Mouse (Mus musculus) liver, adult 2 months (tissue): ENCODE results near the gene Wasl. TPM values are rescaled to one million over a fixed set of nuclear protein-coding genes. Genes with fewer than 3 reads are reported as not detected.

ENCODE experiments used
- DNase-seq: peaks from one replicate; pipeline ENCODE4 v3.0.0-alpha.2; 2011; ENCODE audit warnings: low read depth, low spot score; ENCODE audit errors: extremely low read depth
- H3K27ac ChIP-seq: fragments of 200-500 bp; replicated peaks from 2 replicates; pipeline ENCODE4 v1.5.1; 2012; ENCODE audit warnings: low read depth, mild to moderate bottlenecking, control low read depth, inconsistent platforms, low read length; ENCODE audit not compliant: insufficient read depth
- H3K27me3 ChIP-seq: fragments of 200-500 bp; 2 replicates; pipeline ENCODE4 v1.6.1; 2012; ENCODE audit warnings: mild to moderate bottlenecking, moderate library complexity, low read length, inconsistent platforms; ENCODE audit not compliant: control insufficient read depth, insufficient read depth
- H3K36me3 ChIP-seq: fragments of 200-500 bp; 2 replicates; pipeline ENCODE4 v1.6.1; 2012; ENCODE audit warnings: low read length, inconsistent platforms; ENCODE audit not compliant: control insufficient read depth, insufficient read depth
- H3K4me1 ChIP-seq: fragments of 200-500 bp; 2 replicates; pipeline ENCODE4 v1.6.1; 2011; ENCODE audit warnings: low read length; ENCODE audit not compliant: control insufficient read depth, insufficient read depth
- H3K4me3 ChIP-seq: fragments of 200-500 bp; 2 replicates; pipeline ENCODE4 v1.5.1; 2011; ENCODE audit warnings: low read depth, mild to moderate bottlenecking, control low read depth, low read length, moderate library complexity; ENCODE audit not compliant: insufficient read depth
- H3K79me2 ChIP-seq: fragments of 200-500 bp; 2 replicates; pipeline ENCODE4 v1.6.1; 2012; ENCODE audit warnings: inconsistent platforms, mild to moderate bottlenecking, low read length, moderate library complexity; ENCODE audit not compliant: control insufficient read depth, insufficient read depth
- H3K9ac ChIP-seq: fragments of 200-500 bp; 2 replicates; pipeline ENCODE4 v1.6.1; 2012; ENCODE audit warnings: low read depth, mild to moderate bottlenecking, control low read depth, inconsistent platforms, low read length
- CTCF ChIP-seq: fragments of 200-500 bp; IDR thresholded peaks from 2 replicates; pipeline ENCODE4 v1.5.1; 2011; ENCODE audit warnings: low read depth, low read length, control low read depth
- POLR2A ChIP-seq: fragments of 200-500 bp; IDR thresholded peaks from 2 replicates; pipeline ENCODE4 v1.6.1; 2011; ENCODE audit warnings: low read length, control low read depth; ENCODE audit not compliant: insufficient read depth; ENCODE audit errors: extremely low read depth
- WGBS: fragments of 180-500 bp; shearing (Covaris S2); methylation state at CpG from one replicate; pipeline ENCODE4 v1.1.7; 2018; 5-methylcytosine and 5-hydroxymethylcytosine counted together
- polyA plus RNA-seq: library from polyadenylated mRNA; depleted of rRNA; stranded (reverse); fragments of >200 nt; gene quantifications from 2 replicates; pipeline ENCODE4 v1.2.3, GENCODE M21; 2012
- total RNA-seq: library from RNA; depleted of rRNA; stranded (reverse); fragments of >200 nt; gene quantifications from 2 replicates; pipeline ENCODE4 v1.2.3, GENCODE M21; 2014

Gene Wasl
- total and polyA plus RNA-seq, 2 experiments = 29.4 to 36.9 TPM

- 20% methylated on average over 3 of the region's 3 CpGs for WGBS
These were observed 62.5 kb downstream of the Wasl start for GRCm38 (mm10) chr6:24602351-24602750.

GRCm38 (mm10) chr6:24601668-24602067, 63.1 kb downstream of the Wasl start:
- TF ChIP-seq CTCF (no peak), POLR2A (no peak)
- no peak for DNase-seq

More at GRCm38 (mm10) chr6:24602351-24602750, 62.5 kb downstream of the Wasl start:
- no peaks in the 10 kb centered on the region for H3K79me2 ChIP-seq
- H3K4me3 ChIP-seq = no peak overlapping the region
- H3K36me3 ChIP-seq = no peaks in the 10 kb centered on the region
- peaks cover 15% of the 10 kb centered on the region; the same call in 1 of the 2 replicates for H3K4me1 ChIP-seq
- DNase-seq = peak; percentile 82
- no peak for TF ChIP-seq CTCF
- peak overlapping the region; percentile 38 for H3K27ac ChIP-seq
- no peak overlapping the region for H3K9ac ChIP-seq
- H3K27me3 ChIP-seq = no peaks in the 10 kb centered on the region

GRCm38 (mm10) chr6:24600726-24601125, 64.1 kb downstream of the Wasl start:
- WGBS = 86% methylated on average over 4 of the region's 4 CpGs
- Histone ChIP-seq H3K36me3 (no peaks in the 10 kb centered on the region), H3K4me1 (peaks cover 15% of the 10 kb centered on the region; the same call in 1 of the 2 replicates), H3K4me3 (no peak overlapping the region), H3K27me3 (no peaks in the 10 kb centered on the region), H3K9ac (no peak overlapping the region), H3K27ac (no peak overlapping the region), H3K79me2 (no peaks in the 10 kb centered on the region)
- TF ChIP-seq CTCF (no peak), POLR2A (no peak)
- no peak for DNase-seq

More at GRCm38 (mm10) chr6:24601668-24602067, 63.1 kb downstream of the Wasl start:
- Histone ChIP-seq H3K4me1 (peaks cover 15% of the 10 kb centered on the region; the same call in 1 of the 2 replicates), H3K27me3 (no peaks in the 10 kb centered on the region), H3K36me3 (no peaks in the 10 kb centered on the region), H3K79me2 (no peaks in the 10 kb centered on the region), H3K9ac (no peak overlapping the region), H3K27ac (no peak overlapping the region), H3K4me3 (no peak overlapping the region)
- WGBS = 70% methylated on average over 1 of the region's 1 CpGs

- TF ChIP-seq POLR2A (no peak), CTCF (no peak)
- Histone ChIP-seq H3K27ac (no peak overlapping the region), H3K36me3 (no peaks in the 10 kb centered on the region), H3K4me3 (no peak overlapping the region), H3K4me1 (peaks cover 15% of the 10 kb centered on the region; the same call in 1 of the 2 replicates), H3K27me3 (no peaks in the 10 kb centered on the region), H3K79me2 (no peaks in the 10 kb centered on the region), H3K9ac (no peak overlapping the region)
- no peak for DNase-seq
- WGBS = 89% methylated on average over 6 of the region's 6 CpGs
These were observed 64.7 kb downstream of the Wasl start for GRCm38 (mm10) chr6:24600134-24600533.

- H3K27me3 ChIP-seq = no peaks in the 10 kb centered on the region
- H3K79me2 ChIP-seq = no peaks in the 10 kb centered on the region
- H3K9ac ChIP-seq = no peak overlapping the region
- no peak overlapping the region for H3K27ac ChIP-seq
- no peak for TF ChIP-seq CTCF
- no peak for TF ChIP-seq POLR2A
- 71% methylated on average over 5 of the region's 5 CpGs for WGBS
- no peaks in the 10 kb centered on the region for H3K36me3 ChIP-seq
- no peak overlapping the region for H3K4me3 ChIP-seq
- DNase-seq = peak; percentile 56
- H3K4me1 ChIP-seq = peaks cover 15% of the 10 kb centered on the region; the same call in 1 of the 2 replicates
These were observed 65.2 kb downstream of the Wasl start for GRCm38 (mm10) chr6:24599639-24600038.

- Histone ChIP-seq H3K27me3 (no peaks in the 10 kb centered on the region), H3K4me1 (peaks cover 15% of the 10 kb centered on the region; the same call in 1 of the 2 replicates), H3K4me3 (no peak overlapping the region), H3K9ac (no peak overlapping the region), H3K27ac (no peak overlapping the region), H3K79me2 (no peaks in the 10 kb centered on the region), H3K36me3 (no peaks in the 10 kb centered on the region)
- no peak for DNase-seq
- 84% methylated on average over 6 of the region's 6 CpGs for WGBS
- TF ChIP-seq POLR2A (no peak), CTCF (no peak)
These were observed 65.6 kb downstream of the Wasl start for GRCm38 (mm10) chr6:24599179-24599578.
